Mouse (Mus musculus): ENCODE results near the gene Isyna1.

Isyna1 gene

DNA sequence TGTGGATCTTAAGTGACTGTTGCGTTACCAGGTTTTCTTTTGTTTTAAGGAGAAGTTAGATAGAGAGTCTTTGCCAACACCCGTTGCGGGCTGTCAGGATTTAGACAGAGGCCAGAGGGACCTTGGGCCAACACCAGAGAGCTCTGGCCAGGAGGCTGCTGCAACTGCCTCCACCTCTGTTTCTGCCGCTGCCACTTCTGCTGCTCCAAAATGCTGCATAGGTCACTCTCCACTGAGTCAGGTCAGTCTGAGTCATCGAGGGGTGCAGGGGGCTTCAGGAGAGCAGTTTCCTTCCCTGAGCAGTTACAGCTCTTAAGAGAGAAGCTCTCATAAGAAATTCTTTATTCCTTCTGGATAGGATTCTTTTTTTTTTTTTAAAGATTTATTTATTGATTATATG, 32.9 kb downstream of the Isyna1 start:
- DNase-seq (ENCODE audit: low read depth, low spot score) = no peak

DNA sequence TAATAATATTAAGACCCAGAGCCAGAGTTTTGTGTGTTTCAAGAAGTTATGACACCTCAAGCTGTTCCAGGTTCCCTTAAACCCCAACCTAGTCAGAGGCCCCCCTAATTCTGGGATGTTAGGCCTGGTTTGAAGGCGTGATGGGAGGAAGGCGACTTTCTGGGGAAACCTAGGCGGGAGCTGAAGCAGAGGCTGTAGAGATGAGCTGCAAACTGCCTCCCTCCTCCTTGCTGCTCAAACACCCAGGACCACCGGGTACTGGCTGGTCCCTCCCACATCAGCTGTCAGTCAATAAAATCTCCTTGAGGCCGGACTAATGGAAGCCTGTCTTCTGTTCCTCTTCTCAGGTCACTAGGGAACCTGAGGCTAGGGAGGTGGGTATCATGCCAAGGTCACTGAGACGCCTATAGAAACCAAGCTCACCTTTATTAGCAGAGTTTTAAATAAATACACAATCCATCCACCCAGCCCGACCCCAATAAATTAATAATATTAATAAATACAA, 34.9 kb downstream of the Isyna1 start:
- DNase-seq (ENCODE audit: low read depth, low spot score) = no peak

DNA sequence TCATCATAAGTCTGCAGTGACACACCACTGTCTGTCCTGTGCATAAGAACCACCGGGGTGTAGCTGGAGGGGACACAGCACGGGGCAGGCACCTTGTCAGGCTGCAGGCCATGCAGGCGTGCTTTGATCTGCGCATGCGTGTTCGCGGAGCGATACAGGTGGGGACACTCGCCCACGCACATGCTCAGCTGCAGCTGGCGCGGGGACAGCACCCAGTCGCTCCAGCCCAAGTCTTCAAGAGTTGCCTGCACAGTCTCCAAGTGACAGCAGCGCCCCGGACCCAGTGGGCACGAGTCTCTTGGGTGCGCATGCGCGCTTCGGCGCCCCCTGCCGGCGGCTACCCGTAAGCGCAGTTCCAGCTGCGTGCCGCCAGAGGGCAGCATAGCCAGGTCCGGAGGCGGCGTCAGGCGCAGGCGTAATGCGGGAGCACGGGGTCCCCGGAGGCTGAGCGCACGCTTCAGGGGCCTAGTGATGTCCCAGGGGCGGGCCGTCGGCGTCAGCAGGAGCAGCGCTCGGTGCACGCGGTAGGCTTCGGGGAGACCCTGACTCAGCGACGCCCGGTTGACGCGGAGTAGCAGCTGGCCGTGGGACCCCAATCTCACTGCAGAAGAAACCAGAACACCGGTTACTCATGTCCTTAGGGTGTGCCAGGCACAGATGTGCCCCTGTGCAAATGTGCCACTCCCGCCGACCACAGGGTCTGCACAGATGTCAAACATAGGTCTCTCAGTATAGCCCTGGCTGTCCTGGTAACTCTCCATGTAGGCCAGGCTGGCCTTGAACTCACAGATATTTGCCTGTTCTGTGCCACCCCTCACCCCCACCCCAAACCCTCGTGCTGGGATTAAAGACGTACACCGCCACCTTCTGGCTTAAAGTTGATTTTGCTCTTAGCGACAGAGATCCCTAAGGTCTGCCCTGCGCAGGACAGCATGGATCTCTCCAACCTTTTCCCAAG, 35.7 kb downstream of the Isyna1 start:
- DNase-seq (ENCODE audit: low read depth, low spot score) = peak; percentile 72

DNA sequence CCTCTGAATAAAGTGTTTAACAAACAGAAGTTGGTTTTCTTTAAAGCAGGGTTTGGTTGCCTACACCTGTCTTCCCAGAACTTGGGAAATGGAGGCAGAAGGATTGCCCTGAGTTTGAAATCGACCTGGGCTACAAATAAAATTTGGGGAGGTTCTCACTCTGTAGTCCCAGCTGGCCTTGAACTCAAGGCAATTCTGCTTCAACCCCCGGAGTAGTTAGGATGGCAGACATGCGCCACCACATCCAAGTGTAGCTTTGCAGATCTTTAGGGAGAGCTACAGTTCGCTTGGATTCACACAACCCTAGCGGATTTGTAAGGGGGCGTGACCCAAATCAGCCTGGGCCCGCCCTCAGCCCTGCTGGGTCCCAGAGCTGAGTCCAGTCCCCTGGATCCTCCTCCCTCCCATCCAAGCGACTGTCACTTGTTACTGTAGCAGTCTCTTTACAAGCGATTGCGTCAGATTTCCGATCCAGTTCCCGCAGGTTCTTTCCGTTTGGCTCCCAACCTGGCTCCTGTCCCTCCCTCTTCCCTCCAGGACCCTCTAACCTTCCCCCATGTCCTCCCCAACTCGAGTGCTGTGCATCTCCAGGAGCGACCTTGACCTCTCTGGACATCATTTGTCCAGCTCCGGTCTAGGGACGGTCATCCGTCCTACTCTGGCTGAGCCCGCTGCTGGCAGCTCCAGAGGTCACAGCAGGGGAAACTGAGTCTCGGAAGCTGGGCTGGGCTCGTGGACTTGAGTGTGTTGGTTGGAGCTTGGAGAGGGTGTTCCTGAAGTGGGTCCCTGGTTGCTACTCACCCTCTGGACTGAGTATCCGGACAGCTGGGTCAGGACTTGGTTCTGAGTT, 36.6 kb downstream of the Isyna1 start:
- no peak for DNase-seq (ENCODE audit: low read depth, low spot score)

DNA sequence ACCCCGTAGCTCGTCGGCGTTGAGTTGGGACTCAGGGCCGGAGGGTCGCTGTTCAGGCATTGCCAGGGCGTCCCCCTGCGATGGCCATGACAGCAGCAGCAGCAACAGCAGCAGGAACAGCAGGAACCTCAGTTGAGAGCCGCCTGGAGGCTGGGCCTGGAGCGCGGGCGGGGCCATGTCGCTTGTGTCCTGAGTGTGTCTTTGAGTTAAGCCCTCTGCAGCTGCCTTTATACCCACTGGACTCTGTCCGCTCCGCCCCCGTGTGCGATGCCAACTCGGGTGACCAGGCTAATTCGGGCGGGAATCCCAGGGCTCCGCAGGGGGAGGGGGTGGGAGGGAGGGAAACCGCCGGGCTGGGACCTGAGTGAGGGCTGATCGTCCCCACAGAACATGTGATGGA, 37.3 kb downstream of the Isyna1 start:
- DNase-seq (ENCODE audit: low read depth, low spot score) = no peak

DNA sequence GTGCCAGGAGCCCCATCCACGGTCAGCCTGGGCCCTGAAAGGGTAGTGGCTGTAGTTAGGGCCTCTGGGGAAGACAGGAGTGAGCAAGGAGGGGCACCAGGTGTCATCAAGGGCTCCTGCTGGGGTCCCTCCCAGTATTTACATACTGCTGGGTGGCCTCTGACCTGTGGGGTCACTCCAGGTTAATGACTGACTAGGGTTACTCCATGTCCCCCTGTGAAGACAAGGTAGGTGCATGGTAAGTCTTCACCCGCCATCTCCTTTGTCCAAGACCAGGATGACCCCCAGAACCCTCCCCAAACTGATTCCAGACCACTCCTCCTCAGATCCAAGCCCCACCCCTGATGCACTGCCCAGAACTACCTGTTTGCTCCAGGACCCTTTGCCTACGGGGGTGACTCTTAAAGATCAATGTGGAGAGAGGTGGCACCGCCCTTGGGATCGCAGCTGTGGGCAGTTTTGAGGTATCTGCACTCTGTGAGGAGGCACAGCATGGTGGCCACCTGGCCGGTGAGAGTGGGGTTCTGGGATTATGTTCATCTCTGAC, 38.2 kb downstream of the Isyna1 start, which contains the start of gene Gdf15:
TSS of gene Gdf15 (minus strand) at position 111 of the 547 bp plus-strand sequence.
- DNase-seq (ENCODE audit: low read depth, low spot score) = no peak

DNA sequence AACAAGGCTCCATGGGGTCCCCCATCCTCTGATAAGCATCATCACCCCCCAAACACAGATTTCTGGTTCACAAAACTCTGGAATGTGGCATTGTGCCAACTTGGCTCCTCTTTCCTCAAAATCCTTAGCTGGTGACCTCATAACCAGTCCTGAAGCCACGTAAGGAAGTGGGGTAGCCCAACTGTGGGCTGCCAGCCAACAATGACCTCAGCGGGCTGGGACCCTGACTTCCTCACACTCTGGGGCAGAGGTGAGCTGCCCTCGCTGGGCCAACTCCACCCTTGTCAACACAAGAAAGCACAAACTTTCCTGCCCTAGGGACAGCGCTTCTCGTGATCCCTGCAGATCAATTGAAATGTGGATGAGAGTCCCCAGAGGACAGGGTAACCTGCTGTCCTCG, 39.9 kb downstream of the Isyna1 start:
- no peak for DNase-seq (ENCODE audit: low read depth, low spot score)

DNA sequence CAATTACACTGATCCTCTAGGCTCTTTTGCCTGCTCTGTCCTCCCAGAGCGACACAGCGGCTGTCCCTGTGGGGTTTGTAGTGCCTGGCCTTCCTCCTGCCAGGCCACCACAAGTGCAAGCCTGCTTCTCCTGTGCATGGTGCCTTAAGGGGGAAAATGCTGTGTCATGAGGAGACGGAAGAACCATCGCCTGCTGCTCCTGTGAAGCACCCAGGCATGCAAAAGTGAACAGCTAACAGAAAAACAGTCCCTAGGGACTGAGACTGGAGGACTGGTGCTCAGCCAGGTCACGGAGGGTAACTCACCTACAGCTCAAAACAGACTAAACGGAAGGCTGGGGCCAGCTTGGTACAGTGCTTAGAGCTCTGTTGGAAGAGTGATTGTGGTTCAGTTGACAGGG, 41.4 kb downstream of the Isyna1 start:
- DNase-seq (ENCODE audit: low read depth, low spot score) = no peak

DNA sequence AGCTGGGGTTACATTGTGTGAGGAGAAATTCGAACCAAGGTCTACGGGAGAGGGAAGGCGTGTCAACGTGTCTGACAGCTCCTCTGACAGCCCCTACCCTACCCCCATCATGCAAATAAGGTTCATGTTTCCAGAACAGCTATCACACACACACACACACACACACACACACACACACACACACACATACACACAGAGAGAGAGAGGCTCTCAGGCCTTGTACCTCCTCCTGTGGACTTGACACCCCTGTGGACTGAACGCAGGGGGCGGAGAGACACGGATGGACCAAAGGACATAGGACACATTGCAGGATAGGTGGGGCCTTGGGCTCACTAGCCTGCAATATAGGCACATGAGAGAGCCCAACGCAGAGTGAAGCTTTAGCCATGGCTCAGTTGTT, 42.7 kb downstream of the Isyna1 start:
- DNase-seq (ENCODE audit: low read depth, low spot score) = no peak

DNA sequence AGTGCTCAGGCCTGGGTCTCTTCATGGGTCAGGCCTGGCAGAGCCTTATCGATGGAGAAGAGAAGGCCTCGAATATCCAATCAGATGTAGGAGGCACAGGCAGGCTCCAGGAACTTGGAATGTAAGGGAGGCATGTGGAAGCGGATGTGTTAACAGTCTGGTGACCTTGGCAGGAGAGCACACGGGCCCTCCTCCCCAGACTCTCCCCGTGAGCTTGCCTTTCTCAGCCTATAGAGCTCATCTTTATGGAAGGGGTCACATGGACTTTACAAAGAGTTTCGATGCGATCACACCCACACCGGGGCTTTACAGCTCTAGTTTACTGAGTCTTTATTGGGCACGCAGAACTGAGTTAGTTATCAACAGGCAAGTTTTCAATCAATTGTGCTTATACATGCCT, 44.6 kb downstream of the Isyna1 start:
- no peak for DNase-seq (ENCODE audit: low read depth, low spot score)

DNA sequence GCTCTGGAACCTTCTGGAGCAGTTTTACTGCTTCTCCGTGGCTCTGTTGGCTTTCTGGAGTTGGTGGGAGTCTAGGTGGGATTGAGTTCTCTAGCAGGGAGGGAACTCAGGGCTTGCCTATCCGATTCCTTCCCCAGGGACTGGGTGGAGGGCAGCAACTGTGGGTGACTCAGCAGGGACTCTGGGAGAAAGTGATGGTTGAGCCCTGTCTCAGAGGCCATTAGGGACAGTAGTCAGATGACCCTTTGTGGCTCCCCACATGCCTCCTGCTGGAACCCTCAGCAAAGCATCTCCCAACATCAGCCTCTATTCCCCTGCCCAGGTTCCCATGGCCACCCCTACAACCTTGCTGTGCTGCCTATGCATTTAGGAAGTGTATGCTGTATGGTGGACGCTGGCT, 48.8 kb downstream of the Isyna1 start:
- no peak for DNase-seq (ENCODE audit: low read depth, low spot score)

DNA sequence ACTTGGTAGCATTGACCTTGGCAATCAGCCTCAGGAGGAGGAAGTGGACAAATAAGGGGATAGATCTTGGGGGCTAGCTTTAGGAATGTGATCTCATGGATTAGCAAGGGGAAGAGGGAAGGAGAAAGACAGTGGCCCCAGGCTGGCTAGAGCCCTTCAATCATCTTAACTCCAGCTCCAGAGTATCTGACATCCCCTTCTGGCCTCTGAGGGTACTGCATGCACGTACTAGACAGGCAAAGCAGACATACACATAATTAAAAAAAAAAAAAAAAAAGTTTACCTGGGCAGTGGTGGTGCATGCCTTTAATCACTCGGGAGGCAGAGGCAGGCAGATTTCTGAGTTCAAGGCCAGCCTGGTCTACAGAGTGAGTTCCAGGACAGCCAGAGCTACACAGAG, 49.9 kb downstream of the Isyna1 start:
- no peak for DNase-seq (ENCODE audit: low read depth, low spot score)

DNA sequence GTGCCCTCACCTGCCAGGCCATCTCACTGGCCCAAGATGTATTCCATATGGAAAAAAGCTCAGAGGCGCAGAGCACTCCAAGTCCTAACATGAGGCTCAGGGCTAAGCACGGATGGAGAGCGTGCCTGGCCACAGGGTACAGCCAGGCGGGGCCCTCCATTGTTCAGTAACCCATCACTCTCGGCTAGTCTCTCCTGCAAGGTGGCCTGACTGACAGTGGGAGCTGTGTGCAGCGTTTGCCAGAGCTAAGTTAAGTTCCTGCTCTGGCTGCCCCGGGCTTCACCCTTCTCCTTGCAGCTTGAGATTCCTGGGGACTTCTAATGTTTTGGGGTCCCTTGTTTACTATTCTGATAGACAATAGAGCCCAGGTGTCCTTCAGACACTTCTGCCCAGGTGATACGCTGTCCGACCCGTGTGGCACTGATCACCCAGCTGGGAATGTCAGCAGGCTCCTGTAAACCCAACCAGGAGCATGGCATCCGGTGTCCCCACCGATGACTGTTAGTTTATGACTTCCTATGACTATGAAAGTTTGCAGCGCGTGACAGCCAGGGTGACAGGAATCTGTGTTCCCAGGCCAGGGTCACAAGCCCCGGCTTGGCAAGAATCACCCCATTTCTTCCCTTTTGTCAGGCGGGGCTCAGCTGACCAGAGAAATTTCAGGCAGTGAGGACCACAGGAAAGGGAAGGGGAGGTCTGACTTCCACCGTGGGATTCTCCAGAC, 51.5 kb downstream of the Isyna1 start:
- no peak for DNase-seq (ENCODE audit: low read depth, low spot score)

DNA sequence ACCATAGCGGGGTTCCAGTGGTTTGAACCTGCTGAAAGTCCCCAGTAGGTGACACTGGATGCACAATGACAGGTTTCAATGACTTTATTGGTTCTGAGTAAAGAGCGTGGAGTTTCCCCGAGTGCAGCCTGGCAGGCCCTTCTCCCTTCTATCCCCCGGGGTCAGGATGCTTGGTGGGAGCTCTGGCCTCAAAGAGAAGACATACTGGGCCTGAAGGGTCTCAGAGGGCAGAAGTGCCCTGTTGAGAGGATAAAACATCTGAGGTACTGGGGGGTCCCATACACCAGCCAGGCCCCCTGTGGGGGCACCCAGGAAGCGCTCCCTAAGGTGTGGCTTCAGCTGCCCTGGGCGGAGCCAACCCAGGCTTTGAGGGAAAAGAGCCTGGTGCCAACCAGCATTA, 52.2 kb downstream of the Isyna1 start:
- no peak for DNase-seq (ENCODE audit: low read depth, low spot score)

DNA sequence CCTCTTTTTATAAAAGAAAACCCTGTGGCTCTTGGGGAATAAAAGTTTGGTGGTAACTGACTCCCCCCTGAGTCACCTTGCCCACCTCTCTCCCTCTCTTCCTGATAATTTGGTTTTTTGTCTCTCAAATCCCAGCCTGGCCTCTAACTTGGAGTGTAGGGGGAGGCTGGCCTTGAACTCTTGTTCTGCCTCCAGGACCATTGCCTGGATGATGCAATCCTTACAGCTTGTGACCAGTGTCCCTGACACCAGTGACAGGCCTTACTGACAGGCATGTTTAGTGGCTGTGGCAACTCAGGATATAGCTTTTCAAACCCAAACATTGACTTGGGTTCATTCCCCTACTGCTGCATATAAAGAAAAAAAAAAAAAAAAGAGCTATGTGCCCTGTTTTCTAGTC, 52.6 kb downstream of the Isyna1 start:
- DNase-seq (ENCODE audit: low read depth, low spot score) = no peak
